In genomic region chr7:136477135-136477534, GRCm38 (mm10) we compare ENCODE assay signal across 15 mouse cellular contexts.
"Had no signal": no experiment of that assay in that cellular context is flagged by ENCODE, and none has a peak within 500 bp of the region (broad histone marks: within the 10 kb centered on the region; RNA-seq: fewer than 3 reads in every experiment).

No protein-coding gene starts in this region.

- H3K27ac ChIP-seq: limb, embryonic 15.5 days; liver, embryonic 12.5 days; midbrain, embryonic 10.5 days; midbrain, embryonic 15.5 days; neural tube, embryonic 15.5 days had no signal

- H3K9ac ChIP-seq: limb, embryonic 15.5 days; liver, embryonic 12.5 days; lung, embryonic 14.5 days; midbrain, embryonic 15.5 days; neural tube, embryonic 15.5 days had no signal

- ATAC-seq: inflammation-experienced regulatory T-cells, adult 6 months; intestine, postnatal 0 days; liver, embryonic 12.5 days; midbrain, embryonic 15.5 days had no signal

- H3K4me1 ChIP-seq: liver, embryonic 12.5 days; midbrain, embryonic 15.5 days; neural tube, embryonic 15.5 days had no signal

- H3K36me3 ChIP-seq: limb, embryonic 15.5 days; liver, embryonic 12.5 days; midbrain, embryonic 10.5 days; midbrain, embryonic 15.5 days; neural tube, embryonic 15.5 days had no signal

- H3K4me3 ChIP-seq: limb, embryonic 15.5 days; liver, embryonic 12.5 days; midbrain, embryonic 10.5 days; midbrain, embryonic 15.5 days; neural tube, embryonic 15.5 days had no signal

- H3K4me2 ChIP-seq: limb, embryonic 15.5 days; liver, embryonic 12.5 days; lung, embryonic 14.5 days; midbrain, embryonic 15.5 days; neural tube, embryonic 15.5 days had no signal

- H3K27me3 ChIP-seq: liver, embryonic 12.5 days; neural tube, embryonic 15.5 days had no signal

- H3K9me3 ChIP-seq: limb, embryonic 15.5 days; liver, embryonic 12.5 days; midbrain, embryonic 10.5 days; midbrain, embryonic 15.5 days; neural tube, embryonic 15.5 days had no signal

- DNase-seq: layer of hippocampus, adult 9-11 months; layer of hippocampus, postnatal 36 days; lung, embryonic 14.5 days; lung, postnatal 10 days; lung, postnatal 4 days; right cerebral cortex, adult 18-20 months; right cerebral cortex, postnatal 25 days; thymus, postnatal 36 days had no signal
